17 mouse cellular contexts compared by ENCODE assay signal in genomic region chr10:110788049-110788752, GRCm38 (mm10). TPM values are rescaled to one million over a fixed set of nuclear protein-coding genes. Genes with fewer than 3 reads are reported as not detected.
A peak's percentile ranks its signal among the peaks of the same experiment; 100 is the strongest.
DNase-seq lines count a peak whose midpoint lies in the region; ATAC-seq lines count a peak whose summit lies in the region.
"Had no signal": no experiment of that assay in that cellular context is flagged by ENCODE, and none has a peak within 500 bp of the region (broad histone marks: within the 10 kb centered on the region; RNA-seq: fewer than 3 reads in every experiment).

No protein-coding gene starts in this region.

- no peak overlapping the region for H3K27ac ChIP-seq in hindbrain, embryonic 11.5 days (ENCODE audit: low read depth, low read length)
- H3K27ac ChIP-seq in hindbrain, embryonic 12.5 days, result no peak overlapping the region
- no peak overlapping the region for H3K27ac ChIP-seq in embryonic facial prominence, embryonic 11.5 days (replicated peaks; ENCODE audit: low read depth, low read length)
- H3K27ac ChIP-seq in limb, embryonic 12.5 days, result no peak overlapping the region
- H3K27ac ChIP-seq: hindbrain, embryonic 15.5 days had no signal

- H3K4me1 ChIP-seq in hindbrain, embryonic 11.5 days (replicated peaks; ENCODE audit: control insufficient read depth, insufficient read depth, low read length), result no peaks in the 10 kb centered on the region
- no peaks in the 10 kb centered on the region for H3K4me1 ChIP-seq in hindbrain, embryonic 12.5 days
- no peaks in the 10 kb centered on the region for H3K4me1 ChIP-seq in embryonic facial prominence, embryonic 11.5 days (ENCODE audit: control insufficient read depth, insufficient read depth, low read length)
- H3K4me1 ChIP-seq in limb, embryonic 12.5 days (replicated peaks), result peaks cover 10% of the 10 kb centered on the region
- H3K4me1 ChIP-seq: hindbrain, embryonic 15.5 days had no signal

- 0 out of 2 replicates have a peak, but pooled peaks have one; percentile 22 for ATAC-seq in hindbrain, embryonic 11.5 days (ENCODE audit: low FRiP score)
- ATAC-seq in hindbrain, embryonic 12.5 days (ENCODE audit: low FRiP score), result no peak
- ATAC-seq in embryonic facial prominence, embryonic 11.5 days (replicated peaks; ENCODE audit: insufficient number of reproducible peaks, low FRiP score, low TSS enrichment, low read depth), result 0 out of 2 replicates have a peak, but pooled peaks have one; percentile 20
- no peak for ATAC-seq in limb, embryonic 12.5 days (ENCODE audit: insufficient number of reproducible peaks, insufficient read depth, low FRiP score, low TSS enrichment, low read depth)
- peak; percentile 77 for ATAC-seq in megakaryocyte progenitor cell, adult 5-6 weeks (replicated peaks; ENCODE audit: poor library complexity)
- ATAC-seq: intestine, embryonic 16.5 days had no signal

- H3K4me2 ChIP-seq in hindbrain, embryonic 11.5 days (replicated peaks; ENCODE audit: low read depth, low read length), result no peak overlapping the region
- H3K4me2 ChIP-seq in hindbrain, embryonic 12.5 days (replicated peaks), result no peak overlapping the region
- H3K4me2 ChIP-seq in embryonic facial prominence, embryonic 11.5 days (ENCODE audit: low read depth, low read length), result no peak overlapping the region
- no peak overlapping the region for H3K4me2 ChIP-seq in limb, embryonic 12.5 days
- H3K4me2 ChIP-seq: hindbrain, embryonic 15.5 days had no signal

- H3K4me3 ChIP-seq in hindbrain, embryonic 11.5 days (ENCODE audit: low read depth, low read length), result no peak overlapping the region
- no peak overlapping the region for H3K4me3 ChIP-seq in hindbrain, embryonic 12.5 days
- no peak overlapping the region for H3K4me3 ChIP-seq in embryonic facial prominence, embryonic 11.5 days (ENCODE audit: low read depth, low read length)
- no peak overlapping the region for H3K4me3 ChIP-seq in limb, embryonic 12.5 days (replicated peaks)
- H3K4me3 ChIP-seq: hindbrain, embryonic 15.5 days; myocyte had no signal

- no peak overlapping the region for H3K9ac ChIP-seq in hindbrain, embryonic 11.5 days (ENCODE audit: low read depth, low read length)
- H3K9ac ChIP-seq in hindbrain, embryonic 12.5 days, result no peak overlapping the region
- no peak overlapping the region for H3K9ac ChIP-seq in embryonic facial prominence, embryonic 11.5 days (replicated peaks; ENCODE audit: low read length)
- 0 out of 2 replicates have a peak overlapping the region, but pooled peaks have one; percentile 12 for H3K9ac ChIP-seq in limb, embryonic 12.5 days (replicated peaks)
- H3K9ac ChIP-seq: hindbrain, embryonic 15.5 days had no signal

- H3K9me3 ChIP-seq in hindbrain, embryonic 11.5 days (ENCODE audit: control insufficient read depth, low read length), result no peaks in the 10 kb centered on the region
- H3K9me3 ChIP-seq in hindbrain, embryonic 12.5 days (replicated peaks), result no peaks in the 10 kb centered on the region
- H3K9me3 ChIP-seq in embryonic facial prominence, embryonic 11.5 days (replicated peaks; ENCODE audit: control insufficient read depth, low read length), result no peaks in the 10 kb centered on the region
- no peaks in the 10 kb centered on the region for H3K9me3 ChIP-seq in limb, embryonic 12.5 days
- H3K9me3 ChIP-seq: hindbrain, embryonic 15.5 days had no signal

- 76% methylated on average over 12 of the region's 12 CpGs for WGBS in hindbrain, embryonic 11.5 days
- 68% methylated on average over 12 of the region's 12 CpGs for WGBS in hindbrain, embryonic 12.5 days
- WGBS in embryonic facial prominence, embryonic 11.5 days, result 62% methylated on average over 12 of the region's 12 CpGs
- 42% methylated on average over 12 of the region's 12 CpGs for WGBS in limb, embryonic 12.5 days

- no peak for DNase-seq in hindbrain, embryonic 11.5 days (ENCODE audit: low spot score)
- DNase-seq in embryonic facial prominence, embryonic 11.5 days (ENCODE audit: low spot score), result no peak
- DNase-seq in frontal cortex, postnatal 25 days (ENCODE audit: low spot score in 2 of 2), result no peak
- no peak for DNase-seq in kidney, postnatal 10 days
- DNase-seq: adrenal gland, postnatal 36 days; cerebellum, adult 8-10 months; gastrocnemius, postnatal 36 days; lung, adult 2 months; lung, postnatal 4 days; midbrain, embryonic 14.5 days; thymus, adult 2 months had no signal

- no peaks in the 10 kb centered on the region for H3K27me3 ChIP-seq in hindbrain, embryonic 11.5 days (ENCODE audit: control insufficient read depth, insufficient read depth, low read length)
- H3K27me3 ChIP-seq in hindbrain, embryonic 12.5 days, result no peaks in the 10 kb centered on the region
- H3K27me3 ChIP-seq in embryonic facial prominence, embryonic 11.5 days (ENCODE audit: control insufficient read depth, insufficient read depth, low read length), result no peaks in the 10 kb centered on the region
- H3K27me3 ChIP-seq in limb, embryonic 12.5 days, result no peaks in the 10 kb centered on the region
- H3K27me3 ChIP-seq: hindbrain, embryonic 15.5 days had no signal

- H3K36me3 ChIP-seq in hindbrain, embryonic 11.5 days (ENCODE audit: control insufficient read depth, insufficient read depth, low read length), result 0 out of 2 replicates have a peak, but pooled peaks cover 4% of the 10 kb centered on the region
- peaks cover 14% of the 10 kb centered on the region; the same call in 1 of the 2 replicates for H3K36me3 ChIP-seq in hindbrain, embryonic 12.5 days
- no peaks in the 10 kb centered on the region; the same call in 1 of the 2 replicates for H3K36me3 ChIP-seq in embryonic facial prominence, embryonic 11.5 days (replicated peaks; ENCODE audit: control insufficient read depth, insufficient read depth, low read depth, low read length)
- H3K36me3 ChIP-seq in limb, embryonic 12.5 days, result peaks cover 33% of the 10 kb centered on the region

RNA-seq across cellular contexts. Expression of gene E2f7, which starts 43.0 kb away (rescaled TPM):
- polyA plus RNA-seq in hindbrain, embryonic 11.5 days (2014; fragmentation: Nextera tagmentation; extraction: Ambion mirVana), result 28.6 and 30.8 TPM in 2 replicates
- polyA plus RNA-seq in hindbrain, embryonic 12.5 days (2016; fragmentation: Nextera tagmentation; extraction: Ambion mirVana), result 22.5 and 26.5 TPM in 2 replicates
- polyA plus RNA-seq in embryonic facial prominence, embryonic 11.5 days (2014; fragmentation: Nextera tagmentation; extraction: Ambion mirVana), result 33.1 and 34.0 TPM in 2 replicates
- polyA plus RNA-seq in limb, embryonic 12.5 days (2016; fragmentation: Nextera tagmentation; extraction: Ambion mirVana), result 34.5 and 34.9 TPM in 2 replicates
- 6.9 and 8.6 TPM in 2 replicates for total RNA-seq in megakaryocyte progenitor cell, adult 5-6 weeks (2015)
- 3.7 and 11.1 TPM in 2 replicates for total RNA-seq in megakaryocyte progenitor cell, adult 5-6 weeks (2017)

Comparison
In these comparisons a context has a peak if more than half of its experiments do, and no peak if none do; other contexts are left out.
1. ATAC-seq: peak in hindbrain, embryonic 11.5 days (single experiment), embryonic facial prominence, embryonic 11.5 days (single experiment) and megakaryocyte progenitor cell, adult 5-6 weeks (single experiment); none in hindbrain, embryonic 12.5 days (single experiment) and limb, embryonic 12.5 days (single experiment).